25 mouse cellular contexts compared by ENCODE assay signal in the genomic region with DNA sequence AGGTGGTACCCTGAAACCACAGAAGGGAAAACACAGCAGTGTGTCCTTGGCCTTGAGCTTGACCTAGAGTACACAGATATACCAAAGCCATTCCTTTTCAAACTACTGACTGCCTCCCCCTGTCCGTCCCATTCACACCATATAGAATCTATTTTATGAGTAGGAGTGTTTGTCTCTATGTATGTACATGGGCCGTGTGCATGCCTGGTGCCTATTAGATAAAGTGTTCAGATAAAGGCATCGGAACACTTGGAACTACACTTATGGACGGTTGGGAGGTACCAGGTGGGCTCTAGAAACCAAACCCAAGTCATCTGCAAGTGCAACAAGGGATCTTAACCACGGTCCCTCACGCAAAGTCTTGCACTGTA. TPM values are rescaled to one million over a fixed set of nuclear protein-coding genes. Genes with fewer than 3 reads are reported as not detected.
DNase-seq lines count a peak whose midpoint lies in the region; ATAC-seq and TF ChIP-seq lines count a peak whose summit lies in the region.
"Had no signal": no experiment of that assay in that cellular context is flagged by ENCODE, and none has a peak within 500 bp of the region (broad histone marks: within the 10 kb centered on the region; RNA-seq: fewer than 3 reads in every experiment).

No protein-coding gene starts in this region.

- no peak overlapping the region for H3K4me3 ChIP-seq in heart, adult 2 months
- H3K4me3 ChIP-seq in liver, embryonic 13.5 days (replicated peaks) = no peak overlapping the region
- H3K4me3 ChIP-seq in liver, embryonic 16.5 days (ENCODE audit: low read depth, low read length) = no peak overlapping the region
- no peak overlapping the region for H3K4me3 ChIP-seq in forebrain, postnatal 0 days (ENCODE audit: low read depth, low read length)
- H3K4me3 ChIP-seq: embryonic facial prominence, embryonic 10.5 days; embryonic facial prominence, embryonic 13.5 days; forebrain, embryonic 10.5 days; heart, embryonic 12.5 days; heart, embryonic 15.5 days; hindbrain, embryonic 10.5 days; hindbrain, embryonic 13.5 days had no signal

- WGBS in heart, adult 2 months = 88% methylated on average over 6 of the region's 6 CpGs
- 58% methylated on average over 6 of the region's 6 CpGs for WGBS in liver, embryonic 13.5 days (ENCODE audit: insufficient replicate concordance)
- 45% methylated on average over 6 of the region's 6 CpGs for WGBS in liver, embryonic 16.5 days (ENCODE audit: insufficient replicate concordance)
- WGBS in forebrain, postnatal 0 days = 92% methylated on average over 6 of the region's 6 CpGs

- peaks cover 1% of the 10 kb centered on the region; the same call in 1 of the 2 replicates for H3K36me3 ChIP-seq in heart, adult 2 months (ENCODE audit: control insufficient read depth, insufficient read depth, low read length)
- no peaks in the 10 kb centered on the region for H3K36me3 ChIP-seq in liver, embryonic 13.5 days
- H3K36me3 ChIP-seq in liver, embryonic 16.5 days (ENCODE audit: control insufficient read depth, insufficient read depth) = no peaks in the 10 kb centered on the region
- no peaks in the 10 kb centered on the region for H3K36me3 ChIP-seq in forebrain, postnatal 0 days (ENCODE audit: insufficient read depth)
- H3K36me3 ChIP-seq: embryonic facial prominence, embryonic 10.5 days; embryonic facial prominence, embryonic 13.5 days; forebrain, embryonic 10.5 days; heart, embryonic 12.5 days; heart, embryonic 15.5 days; hindbrain, embryonic 10.5 days; hindbrain, embryonic 13.5 days had no signal

- intact Hi-C loops in heart, adult 2 months (cut with DNase I) = no loop called here
- intact Hi-C loops in gastrocnemius, postnatal 36 days (cut with DNase I) = no loop called here

- TF ChIP-seq POLR2A in heart, adult 2 months (IDR thresholded peaks at IDR 0.05; ENCODE audit: insufficient read depth, low read depth, low read length) = no peak

- ATAC-seq in erythroid progenitor cell, adult 5-6 weeks (replicated peaks; ENCODE audit: low FRiP score, poor library complexity, severe bottlenecking) = 0 out of 2 replicates have a peak, but pooled peaks have one; percentile 26
- peak; percentile 35; the same call in 1 of the 2 replicates for ATAC-seq in liver, embryonic 13.5 days (ENCODE audit: low read depth)
- peak; percentile 37; the same call in 1 of the 2 replicates for ATAC-seq in liver, embryonic 16.5 days (ENCODE audit: low read depth)
- ATAC-seq in forebrain, postnatal 0 days = no peak
- ATAC-seq: forebrain, embryonic 14.5 days; hindbrain, embryonic 16.5 days had no signal

- no peak for TF ChIP-seq CTCF in heart, adult 2 months (IDR thresholded peaks at IDR 0.05)
- TF ChIP-seq CTCF in forebrain, postnatal 0 days (IDR thresholded peaks at IDR 0.05; ENCODE audit: low read depth) = no peak

- H3K4me2 ChIP-seq in liver, embryonic 13.5 days = peak overlapping the region; percentile 16; the same call in 1 of the 2 replicates
- H3K4me2 ChIP-seq in liver, embryonic 16.5 days (ENCODE audit: low read depth, low read length) = no peak overlapping the region
- H3K4me2 ChIP-seq in forebrain, postnatal 0 days (ENCODE audit: low read depth) = no peak overlapping the region
- H3K4me2 ChIP-seq: embryonic facial prominence, embryonic 13.5 days; heart, embryonic 12.5 days; heart, embryonic 15.5 days; hindbrain, embryonic 13.5 days had no signal

- peak; percentile 25 for DNase-seq in heart, adult 11 months
- no peak for DNase-seq in heart, adult 2 months
- DNase-seq in liver, embryonic 13.5 days = no peak
- DNase-seq in right cerebral cortex, postnatal 10 days (ENCODE audit: low spot score in 2 of 2) = no peak
- DNase-seq in gastrocnemius, postnatal 36 days = no peak
- DNase-seq in forebrain, postnatal 0 days = no peak
- DNase-seq: cerebellum, adult 11-12 months; cerebellum, adult 8-10 months; cerebellum, postnatal 10 days; cerebellum, postnatal 36 days; embryo, embryonic 11 days; gastrocnemius, postnatal 25 days; heart, postnatal 10 days; heart, postnatal 36 days had no signal

- no peaks in the 10 kb centered on the region for H3K79me2 ChIP-seq in heart, adult 2 months (replicated peaks; ENCODE audit: control insufficient read depth, insufficient read depth, low read length)

- H3K27ac ChIP-seq in heart, adult 2 months = no peak overlapping the region
- no peak overlapping the region for H3K27ac ChIP-seq in liver, embryonic 13.5 days
- H3K27ac ChIP-seq in liver, embryonic 16.5 days (ENCODE audit: low read length) = 0 out of 2 replicates have a peak overlapping the region, but pooled peaks have one; percentile 31
- H3K27ac ChIP-seq in forebrain, postnatal 0 days (ENCODE audit: low read depth, low read length) = no peak overlapping the region
- H3K27ac ChIP-seq: embryonic facial prominence, embryonic 10.5 days; embryonic facial prominence, embryonic 13.5 days; forebrain, embryonic 10.5 days; heart, embryonic 15.5 days; hindbrain, embryonic 10.5 days; hindbrain, embryonic 13.5 days had no signal

- no peak for TF ChIP-seq EP300 in heart, adult 2 months (IDR thresholded peaks at IDR 0.05; ENCODE audit: insufficient read depth, low read depth, low read length)

- H3K9ac ChIP-seq in heart, adult 2 months (ENCODE audit: low read depth, low read length) = no peak overlapping the region
- no peak overlapping the region for H3K9ac ChIP-seq in liver, embryonic 13.5 days
- no peak overlapping the region for H3K9ac ChIP-seq in liver, embryonic 16.5 days (ENCODE audit: low read depth, low read length)
- no peak overlapping the region for H3K9ac ChIP-seq in forebrain, postnatal 0 days
- H3K9ac ChIP-seq: embryonic facial prominence, embryonic 13.5 days; heart, embryonic 12.5 days; heart, embryonic 15.5 days; hindbrain, embryonic 13.5 days had no signal

- H3K27me3 ChIP-seq in heart, adult 2 months (ENCODE audit: control insufficient read depth, insufficient read depth, low read length) = no peaks in the 10 kb centered on the region
- H3K27me3 ChIP-seq in liver, embryonic 13.5 days = no peaks in the 10 kb centered on the region
- H3K27me3 ChIP-seq in liver, embryonic 16.5 days (ENCODE audit: control insufficient read depth, insufficient read depth, low read depth, low read length) = no peaks in the 10 kb centered on the region
- H3K27me3 ChIP-seq in forebrain, postnatal 0 days (ENCODE audit: insufficient read depth, low read length) = no peaks in the 10 kb centered on the region
- H3K27me3 ChIP-seq: embryonic facial prominence, embryonic 13.5 days; heart, embryonic 12.5 days; heart, embryonic 15.5 days; hindbrain, embryonic 13.5 days had no signal

- H3K9me3 ChIP-seq in liver, embryonic 13.5 days (replicated peaks) = no peaks in the 10 kb centered on the region
- H3K9me3 ChIP-seq in liver, embryonic 16.5 days (replicated peaks; ENCODE audit: control insufficient read depth, low read length) = no peaks in the 10 kb centered on the region
- no peaks in the 10 kb centered on the region for H3K9me3 ChIP-seq in forebrain, postnatal 0 days (ENCODE audit: low read length)
- H3K9me3 ChIP-seq: embryonic facial prominence, embryonic 10.5 days; embryonic facial prominence, embryonic 13.5 days; forebrain, embryonic 10.5 days; heart, embryonic 12.5 days; heart, embryonic 15.5 days; hindbrain, embryonic 10.5 days; hindbrain, embryonic 13.5 days had no signal

- H3K4me1 ChIP-seq in heart, adult 2 months (ENCODE audit: control insufficient read depth, insufficient read depth, low read length) = no peaks in the 10 kb centered on the region; the same call in 1 of the 2 replicates
- H3K4me1 ChIP-seq in liver, embryonic 13.5 days (replicated peaks) = peaks cover 41% of the 10 kb centered on the region
- H3K4me1 ChIP-seq in liver, embryonic 16.5 days (ENCODE audit: control insufficient read depth, low read depth, low read length) = peaks cover 12% of the 10 kb centered on the region
- H3K4me1 ChIP-seq in forebrain, postnatal 0 days (ENCODE audit: insufficient read depth) = no peaks in the 10 kb centered on the region
- H3K4me1 ChIP-seq: embryonic facial prominence, embryonic 10.5 days; embryonic facial prominence, embryonic 13.5 days; forebrain, embryonic 10.5 days; heart, embryonic 12.5 days; heart, embryonic 15.5 days; hindbrain, embryonic 10.5 days; hindbrain, embryonic 13.5 days had no signal

RNA-seq across cellular contexts. Expression of a gene that starts 16.1 kb away (rescaled TPM):
- total RNA-seq in heart, adult 2 months (2021) = 1 to 10 TPM; 7.9 to 8.0 TPM
- 9.3 and 10.0 TPM in 2 replicates for polyA plus RNA-seq in heart, adult 2 months (2012; rRNA removed)
- 149 TPM in 2 replicates for total RNA-seq in erythroid progenitor cell, adult 5-6 weeks (2015; ENCODE audit: low replicate concordance)
- 185 and 206 TPM in 2 replicates for total RNA-seq in erythroid progenitor cell, adult 5-6 weeks (2017; ENCODE audit: low replicate concordance)
- polyA plus RNA-seq in liver, embryonic 13.5 days (2015; fragmentation: Nextera tagmentation; extraction: Ambion mirVana) = 37.8 and 40.4 TPM in 2 replicates
- polyA plus RNA-seq in liver, embryonic 16.5 days (2015; fragmentation: Nextera tagmentation; extraction: Ambion mirVana) = 36.6 and 36.7 TPM in 2 replicates
- total RNA-seq in gastrocnemius, postnatal 36 days (2021) = 1 to 10 TPM; 3.0 to 4.8 TPM
- total RNA-seq in forebrain, postnatal 0 days (2014; rRNA removed) = 35.7 and 38.6 TPM in 2 replicates
- 14.8 and 23.6 TPM in 2 replicates for polyA plus RNA-seq in forebrain, postnatal 0 days (2015; fragmentation: Nextera tagmentation; extraction: Ambion mirVana)
